Mouse (Mus musculus): ENCODE measurements around the gene H2afy2. TPM values are rescaled to one million over a fixed set of nuclear protein-coding genes. Genes with fewer than 3 reads are reported as not detected.

Gene H2afy2
- polyA plus RNA-seq, 1 experiment from 2014 or later: 44.2 TPM

Small RNAs within 50 kb of the gene (microRNA-seq; reads per million reads assigned to microRNA genes)
- gene Mir5108: not detected

Other genes with a start within 250 kb of the H2afy2 start
- gene Npffr1, start 188.7 kb downstream of the H2afy2 start, polyA plus RNA-seq (2015; fragmentation: Nextera tagmentation; extraction: Ambion mirVana): not detected in 2 replicates
- 95.5 and 110 TPM in 2 replicates for gene Ppa1, start 135.6 kb downstream of the H2afy2 start, polyA plus RNA-seq (2015; fragmentation: Nextera tagmentation; extraction: Ambion mirVana)
- 164 and 182 TPM in 2 replicates for gene Sar1a, start 103.8 kb downstream of the H2afy2 start, polyA plus RNA-seq (2015; fragmentation: Nextera tagmentation; extraction: Ambion mirVana)
- gene Tysnd1, start 88.6 kb downstream of the H2afy2 start, polyA plus RNA-seq (2015; fragmentation: Nextera tagmentation; extraction: Ambion mirVana): 20.9 and 22.8 TPM in 2 replicates
- 26.0 and 27.1 TPM in 2 replicates for gene Aifm2, start 68.9 kb downstream of the H2afy2 start, polyA plus RNA-seq (2015; fragmentation: Nextera tagmentation; extraction: Ambion mirVana)
- 4.2 and 6.0 TPM in 2 replicates for gene Col13a1, start 195.0 kb upstream of the H2afy2 start, polyA plus RNA-seq (2015; fragmentation: Nextera tagmentation; extraction: Ambion mirVana)